Mouse (Mus musculus) thymus, adult 2 months (tissue): Measurements from ENCODE around the gene Tmem217.

ENCODE experiments used
- CTCF ChIP-seq: fragments of 200-500 bp; IDR thresholded peaks from 2 replicates; pipeline ENCODE4 v1.5.1; 2012; ENCODE audit warnings: mild to moderate bottlenecking, control low read depth, low read length, moderate library complexity, borderline replicate concordance; ENCODE audit not compliant: control insufficient read depth, poor library complexity, insufficient read depth; ENCODE audit errors: extremely low read depth
- POLR2A ChIP-seq: fragments of 200-500 bp; IDR thresholded peaks from 2 replicates; pipeline ENCODE4 v1.6.1; 2012; ENCODE audit warnings: mild to moderate bottlenecking, low read length, control low read depth, moderate library complexity; ENCODE audit not compliant: control insufficient read depth, poor library complexity, insufficient read depth; ENCODE audit errors: extremely low read depth

DNA sequence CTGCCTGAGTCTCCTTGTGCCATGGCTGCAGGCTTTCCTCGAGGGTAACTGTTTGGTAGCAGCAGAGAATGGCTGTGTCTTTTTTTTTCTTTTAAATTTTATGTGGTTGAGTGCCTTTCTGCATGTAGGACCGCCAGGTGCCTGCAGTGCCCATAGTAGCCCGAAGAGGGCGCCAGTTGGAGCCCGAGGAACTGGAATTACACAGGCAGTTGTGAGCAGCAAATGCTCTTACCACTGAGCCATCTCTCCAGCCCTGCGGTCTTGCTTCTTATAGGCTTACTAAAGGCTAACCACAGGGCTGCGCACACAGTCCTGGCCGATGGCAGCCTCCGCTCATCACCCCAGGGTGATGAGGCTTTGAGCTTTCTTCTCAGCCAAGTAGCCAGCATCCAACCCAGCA lies 20.9 kb downstream of the Tmem217 start:
- TF ChIP-seq CTCF (peak; percentile 57; the same call in 1 of the 2 replicates), POLR2A (no peak)
